Mouse (Mus musculus) bone marrow macrophage, adult 2 months (primary cell): ENCODE measurements around the gene Itpk1.

Experiments used
- CTCF ChIP-seq: IDR thresholded peaks from 2 replicates; pipeline ENCODE4 v1.5.1; 2012; ENCODE audit warnings: low read depth, mild to moderate bottlenecking, low read length, moderate library complexity
- POLR2A ChIP-seq: IDR thresholded peaks from 2 replicates; pipeline ENCODE4 v1.6.1; 2012; ENCODE audit warnings: mild to moderate bottlenecking, low read depth, low read length, borderline replicate concordance

GRCm38 (mm10) chr12:102637235-102637634 is 67.5 kb downstream of the Itpk1 start:
- TF ChIP-seq POLR2A (no peak), CTCF (no peak)
